Mouse (Mus musculus) midbrain, embryonic 14.5 days (tissue): ENCODE measurements around the gene Maco1. TPM values are rescaled to one million over a fixed set of nuclear protein-coding genes. Genes with fewer than 3 reads are reported as not detected.

ENCODE experiments used
- ATAC-seq: fragments of 200-750 bp; cut with Nextera tagmentation; 2 replicates; pipeline ENCODE4 v1.8.0; 2017; ENCODE audit warnings: moderate number of reproducible peaks, moderate library complexity; ENCODE audit not compliant: low FRiP score, low TSS enrichment
- DNase-seq: peaks from one replicate; pipeline ENCODE4 v3.0.0-alpha.2; 2015
- H3K27ac ChIP-seq: fragments of 300-500 bp; sonication (generic); replicated peaks from 2 replicates; pipeline ENCODE4 v1.5.1; 2014; ENCODE audit warnings: mild to moderate bottlenecking, low read depth, low read length, moderate library complexity
- H3K27me3 ChIP-seq: fragments of 300-500 bp; sonication (generic); 2 replicates; pipeline ENCODE4 v1.6.1; 2014; ENCODE audit warnings: low read length, control low read depth, mixed read lengths; ENCODE audit not compliant: control insufficient read depth, insufficient read depth
- H3K36me3 ChIP-seq: fragments of 300-500 bp; sonication (generic); 2 replicates; pipeline ENCODE4 v1.6.1; 2014; ENCODE audit warnings: low read length, control low read depth; ENCODE audit not compliant: control insufficient read depth, insufficient read depth
- H3K4me1 ChIP-seq: fragments of 300-500 bp; sonication (generic); 2 replicates; pipeline ENCODE4 v1.6.1; 2014; ENCODE audit warnings: mild to moderate bottlenecking, antibody characterized with exemption, low read length, control low read depth; ENCODE audit not compliant: control insufficient read depth, insufficient read depth
- H3K4me2 ChIP-seq: fragments of 300-500 bp; sonication (generic); 2 replicates; pipeline ENCODE4 v1.6.1; 2014; ENCODE audit warnings: mild to moderate bottlenecking, low read length, moderate library complexity
- H3K4me3 ChIP-seq: fragments of 300-500 bp; sonication (generic); replicated peaks from 2 replicates; pipeline ENCODE4 v1.5.1; 2014; ENCODE audit warnings: low read depth, low read length
- H3K9ac ChIP-seq: fragments of 300-500 bp; sonication (generic); replicated peaks from 2 replicates; pipeline ENCODE4 v1.6.1; 2014; ENCODE audit warnings: mild to moderate bottlenecking, low read length, moderate library complexity
- H3K9me3 ChIP-seq: fragments of 300-500 bp; sonication (generic); 2 replicates; pipeline ENCODE4 v1.6.1; 2016; ENCODE audit warnings: low read length, control low read depth, mixed read lengths; ENCODE audit not compliant: control insufficient read depth
- WGBS: fragments of 180-500 bp; shearing (Covaris S2); extraction: QIAGEN DNeasy Blood & Tissue Kit; methylation state at CpG from one replicate; pipeline ENCODE4 v1.1.7; 2014; 5-methylcytosine and 5-hydroxymethylcytosine counted together
- polyA plus RNA-seq: library from polyadenylated mRNA; unstranded; fragments of >200 nt; fragmentation: Nextera tagmentation; extraction: Ambion mirVana; gene quantifications from 2 replicates; pipeline ENCODE4 v1.2.1, GENCODE M21; 2014

Maco1 gene
- polyA plus RNA-seq, 1 experiment from 2014 or later = 100 TPM

DNA sequence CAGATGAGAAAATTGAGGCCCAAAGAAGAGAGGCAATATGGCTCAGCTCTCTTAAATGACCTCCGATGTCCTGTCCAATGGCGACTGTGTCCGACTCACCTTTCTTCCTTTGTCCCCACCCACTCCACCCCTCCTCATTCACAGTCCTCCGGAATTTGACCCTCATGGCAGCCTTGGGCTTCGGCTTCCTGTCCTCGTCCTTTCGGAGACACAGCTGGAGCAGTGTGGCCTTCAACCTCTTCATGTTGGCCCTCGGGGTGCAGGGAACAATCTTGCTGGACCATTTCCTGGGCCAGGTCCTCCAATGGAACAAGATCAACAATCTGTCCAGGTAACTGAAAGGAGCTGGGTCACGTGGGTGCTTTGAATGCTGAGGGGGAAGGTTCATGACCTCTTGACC, 23.0 kb upstream of the Maco1 start:
- H3K27ac ChIP-seq = no peak overlapping the region
- H3K27me3 ChIP-seq = no peaks in the 10 kb centered on the region
- WGBS = 82% methylated on average over 9 of the region's 9 CpGs
- H3K9ac ChIP-seq = no peak overlapping the region
- ATAC-seq (no peak), DNase-seq (no peak)
- H3K4me1 ChIP-seq = no peaks in the 10 kb centered on the region
- H3K36me3 ChIP-seq = no peaks in the 10 kb centered on the region
- no peak overlapping the region for H3K4me3 ChIP-seq
- no peak overlapping the region for H3K4me2 ChIP-seq
- H3K9me3 ChIP-seq = no peaks in the 10 kb centered on the region

DNA sequence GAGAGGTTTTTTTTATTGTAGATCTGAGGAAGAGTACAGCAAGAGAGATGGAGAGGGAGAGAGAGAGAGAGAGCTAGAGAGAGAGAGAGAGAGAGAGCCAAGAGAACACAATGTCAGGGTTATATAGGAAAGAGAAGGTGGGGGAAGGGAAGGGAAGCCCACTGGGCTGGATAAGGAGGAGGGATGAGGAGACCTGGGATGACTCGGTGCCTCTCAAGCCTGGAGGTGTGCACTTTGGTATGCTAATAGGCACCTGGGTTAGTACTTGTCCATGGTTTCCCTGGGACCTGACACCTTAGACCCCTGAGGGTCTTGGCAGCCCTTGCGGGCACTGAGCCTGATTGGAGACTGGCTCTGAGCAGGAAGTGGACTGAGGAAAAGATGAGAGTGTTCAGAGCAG, 18.8 kb upstream of the Maco1 start:
- H3K4me3 ChIP-seq = no peak overlapping the region
- ATAC-seq = no peak
- peaks cover 13% of the 10 kb centered on the region; the same call in 1 of the 2 replicates for H3K27me3 ChIP-seq
- no peaks in the 10 kb centered on the region for H3K4me1 ChIP-seq
- no peaks in the 10 kb centered on the region for H3K36me3 ChIP-seq
- DNase-seq = no peak
- H3K9ac ChIP-seq = no peak overlapping the region
- 55% methylated on average over 2 of the region's 2 CpGs for WGBS
- no peaks in the 10 kb centered on the region for H3K9me3 ChIP-seq
- H3K27ac ChIP-seq = no peak overlapping the region
- no peak overlapping the region for H3K4me2 ChIP-seq

DNA sequence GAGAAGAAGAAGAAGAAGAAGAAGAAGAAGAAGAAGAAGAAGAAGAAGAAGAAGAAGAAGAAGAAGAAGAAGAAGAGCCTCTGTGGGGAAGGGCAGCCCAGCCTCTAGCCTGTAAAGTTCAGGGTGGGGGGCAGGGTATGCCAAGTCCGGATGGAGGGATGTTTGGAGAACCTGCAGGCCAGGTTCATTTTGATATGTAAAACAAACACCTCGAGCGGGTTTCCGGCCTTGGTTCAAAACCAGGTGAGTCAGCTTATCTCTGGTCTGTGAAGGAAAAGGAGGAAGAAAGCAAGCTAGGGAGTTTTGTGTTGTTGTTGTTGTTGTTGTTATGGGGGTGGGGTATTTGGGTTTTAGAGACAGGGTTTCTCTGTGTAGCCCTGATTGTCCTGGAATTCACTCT, 18.3 kb upstream of the Maco1 start:
- Histone ChIP-seq H3K9ac (no peak overlapping the region), H3K27me3 (peaks cover 13% of the 10 kb centered on the region; the same call in 1 of the 2 replicates), H3K36me3 (no peaks in the 10 kb centered on the region), H3K27ac (no peak overlapping the region), H3K4me3 (no peak overlapping the region), H3K9me3 (no peaks in the 10 kb centered on the region), H3K4me2 (no peak overlapping the region), H3K4me1 (no peaks in the 10 kb centered on the region)
- 56% methylated on average over 4 of the region's 4 CpGs for WGBS
- DNase-seq (no peak), ATAC-seq (no peak)

DNA sequence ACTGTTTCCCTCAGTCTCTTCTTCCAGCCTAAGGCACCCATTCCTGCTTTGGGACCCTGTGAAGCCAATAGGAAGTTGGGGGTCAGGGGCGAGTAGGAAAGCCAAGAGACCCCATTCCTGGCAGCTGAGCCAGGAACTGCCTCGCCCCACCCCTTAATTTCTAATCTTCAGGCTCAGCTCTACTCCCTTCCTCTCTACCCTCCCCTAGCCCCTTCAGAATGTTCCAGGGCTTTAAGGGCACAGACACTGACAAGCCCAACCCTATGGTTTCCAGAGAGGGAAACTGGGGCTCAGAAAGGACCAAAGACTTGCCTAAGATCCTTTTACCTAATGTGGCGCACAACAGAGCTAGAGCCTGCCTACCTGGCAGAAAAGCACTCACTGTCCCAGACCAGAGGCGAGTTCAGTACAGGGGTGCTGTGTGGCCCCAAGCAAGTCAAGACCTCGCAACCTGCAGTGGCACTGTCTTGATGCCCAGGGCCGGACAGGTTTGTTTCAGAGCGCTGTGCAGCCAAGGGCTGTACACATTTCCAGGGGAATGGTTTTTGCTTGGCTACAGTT, 16.8 kb upstream of the Maco1 start:
- Histone ChIP-seq H3K36me3 (no peaks in the 10 kb centered on the region), H3K4me1 (no peaks in the 10 kb centered on the region), H3K9ac (no peak overlapping the region), H3K27ac (no peak overlapping the region), H3K4me2 (no peak overlapping the region), H3K27me3 (peaks cover 13% of the 10 kb centered on the region; the same call in 1 of the 2 replicates), H3K9me3 (no peaks in the 10 kb centered on the region), H3K4me3 (no peak overlapping the region)
- ATAC-seq (no peak), DNase-seq (no peak)
- WGBS = 54% methylated on average over 7 of the region's 7 CpGs

DNA sequence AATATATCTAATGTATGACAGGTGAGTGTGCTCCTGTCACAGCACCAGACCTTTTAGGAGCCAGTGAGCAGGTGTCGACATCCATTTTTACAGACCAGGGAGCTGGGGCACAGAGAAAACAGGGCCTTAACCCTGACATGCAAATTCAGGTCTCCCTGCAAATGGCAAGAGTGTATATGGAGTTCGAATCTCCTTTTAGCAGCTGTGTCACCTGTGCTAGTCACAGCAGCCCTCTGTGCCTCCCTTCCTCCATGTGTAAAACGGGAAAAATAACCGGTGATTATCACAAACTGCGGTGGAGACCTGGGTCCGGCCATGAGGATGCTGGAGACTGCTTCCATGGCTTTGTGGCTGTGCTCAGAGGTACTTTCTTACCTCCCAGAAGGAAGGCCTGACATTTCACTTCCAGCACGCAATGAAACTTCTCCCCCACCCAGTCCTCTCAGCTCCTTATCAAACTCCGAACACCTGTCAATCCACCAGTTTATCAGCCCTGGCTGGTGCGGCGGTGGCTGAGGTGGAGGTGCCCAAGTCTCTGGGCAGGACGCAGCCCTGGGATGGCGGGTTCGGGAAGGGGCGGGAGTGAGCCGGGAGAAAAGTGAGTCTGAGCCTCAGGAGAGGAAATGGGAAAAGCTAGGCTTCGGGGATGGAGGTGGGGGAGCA, 16.1 kb upstream of the Maco1 start:
- Histone ChIP-seq H3K9ac (no peak overlapping the region), H3K4me3 (no peak overlapping the region), H3K4me1 (no peaks in the 10 kb centered on the region), H3K27ac (no peak overlapping the region), H3K36me3 (no peaks in the 10 kb centered on the region), H3K9me3 (no peaks in the 10 kb centered on the region), H3K27me3 (peaks cover 13% of the 10 kb centered on the region; the same call in 1 of the 2 replicates), H3K4me2 (no peak overlapping the region)
- no peak for ATAC-seq
- DNase-seq = no peak
- 12% methylated on average over 16 of the region's 16 CpGs for WGBS

DNA sequence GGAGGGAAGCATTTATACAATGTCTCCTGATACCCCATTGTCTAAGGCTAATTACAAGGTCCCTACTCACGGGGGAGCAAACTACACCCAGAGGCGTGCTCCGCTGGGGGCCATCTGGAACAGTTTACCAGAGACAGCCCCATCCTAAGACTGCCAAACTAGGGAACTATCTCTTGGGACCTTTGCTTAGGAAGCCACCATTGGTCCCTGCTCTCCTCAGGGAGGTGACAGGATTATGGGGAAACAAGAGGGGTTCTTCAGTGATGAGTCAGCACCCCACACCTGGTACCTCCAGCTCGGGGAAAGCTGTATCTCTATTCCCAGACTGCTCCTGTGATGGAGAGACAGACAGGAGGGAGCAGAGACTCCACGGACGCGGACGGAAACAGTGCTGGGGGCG, 15.3 kb upstream of the Maco1 start:
- DNase-seq = no peak
- no peaks in the 10 kb centered on the region for H3K36me3 ChIP-seq

DNA sequence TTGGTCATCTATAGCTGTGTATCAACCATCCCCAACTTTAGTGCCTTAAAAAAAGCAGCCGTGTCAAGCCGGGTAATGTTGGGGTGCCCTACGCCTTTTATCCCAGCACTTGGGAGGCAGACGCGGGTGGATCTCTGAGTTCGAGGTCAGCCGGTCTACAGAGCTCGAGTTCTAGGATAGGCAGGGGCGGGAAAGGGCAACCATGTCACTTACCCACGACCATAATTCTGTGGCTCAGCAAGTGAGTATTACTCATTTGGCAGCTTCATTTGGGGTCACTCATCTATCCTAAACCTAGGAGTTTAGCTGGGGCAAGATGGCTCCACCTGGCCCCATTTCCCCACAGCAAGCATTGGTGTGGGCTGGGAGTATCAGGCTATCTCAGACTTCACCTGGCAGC, 14.9 kb upstream of the Maco1 start:
- WGBS = 93% methylated on average over 10 of the region's 10 CpGs
- no peak for ATAC-seq

More for the DNA sequence above, 15.3 kb upstream of the Maco1 start:
- Histone ChIP-seq H3K4me2 (no peak overlapping the region), H3K27ac (no peak overlapping the region), H3K9me3 (no peaks in the 10 kb centered on the region), H3K9ac (no peak overlapping the region), H3K4me3 (no peak overlapping the region), H3K27me3 (peaks cover 13% of the 10 kb centered on the region; the same call in 1 of the 2 replicates), H3K4me1 (no peaks in the 10 kb centered on the region)
- whole genome bisulfite sequencing = 21% methylated on average over 9 of the region's 9 CpGs
- ATAC-seq = no peak

DNA sequence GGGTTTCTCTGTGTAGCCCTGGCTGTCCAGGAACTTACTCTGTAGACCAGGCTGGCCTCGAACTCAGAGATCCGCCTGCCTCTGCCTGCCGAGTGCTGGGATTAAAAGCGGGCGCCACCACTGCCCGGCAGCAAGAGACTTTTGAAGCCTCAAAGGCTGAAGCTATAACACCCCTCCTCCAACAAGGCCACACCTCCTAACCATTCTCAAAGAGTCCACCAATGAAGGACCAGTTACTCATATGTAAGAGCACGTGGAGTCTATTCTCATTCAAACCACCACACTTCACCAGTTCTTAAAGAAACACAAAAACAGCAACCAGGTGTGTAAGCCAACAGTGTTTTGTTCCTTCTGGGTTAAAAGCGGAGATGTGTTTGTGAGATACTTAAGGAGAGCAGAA, 14.5 kb upstream of the Maco1 start:
- Histone ChIP-seq H3K4me1 (no peaks in the 10 kb centered on the region), H3K27me3 (peaks cover 13% of the 10 kb centered on the region; the same call in 1 of the 2 replicates), H3K36me3 (no peaks in the 10 kb centered on the region), H3K27ac (no peak overlapping the region), H3K9ac (no peak overlapping the region), H3K4me2 (no peak overlapping the region), H3K4me3 (no peak overlapping the region), H3K9me3 (no peaks in the 10 kb centered on the region)
- DNase-seq (no peak), ATAC-seq (no peak)
- WGBS = 88% methylated on average over 8 of the region's 8 CpGs

More for the DNA sequence above, 14.9 kb upstream of the Maco1 start:
- H3K27ac ChIP-seq = no peak overlapping the region
- H3K27me3 ChIP-seq = peaks cover 13% of the 10 kb centered on the region; the same call in 1 of the 2 replicates
- H3K36me3 ChIP-seq = no peaks in the 10 kb centered on the region
- no peaks in the 10 kb centered on the region for H3K4me1 ChIP-seq
- no peak overlapping the region for H3K4me3 ChIP-seq
- DNase-seq = no peak
- H3K4me2 ChIP-seq = no peak overlapping the region
- H3K9me3 ChIP-seq = no peaks in the 10 kb centered on the region
- no peak overlapping the region for H3K9ac ChIP-seq

DNA sequence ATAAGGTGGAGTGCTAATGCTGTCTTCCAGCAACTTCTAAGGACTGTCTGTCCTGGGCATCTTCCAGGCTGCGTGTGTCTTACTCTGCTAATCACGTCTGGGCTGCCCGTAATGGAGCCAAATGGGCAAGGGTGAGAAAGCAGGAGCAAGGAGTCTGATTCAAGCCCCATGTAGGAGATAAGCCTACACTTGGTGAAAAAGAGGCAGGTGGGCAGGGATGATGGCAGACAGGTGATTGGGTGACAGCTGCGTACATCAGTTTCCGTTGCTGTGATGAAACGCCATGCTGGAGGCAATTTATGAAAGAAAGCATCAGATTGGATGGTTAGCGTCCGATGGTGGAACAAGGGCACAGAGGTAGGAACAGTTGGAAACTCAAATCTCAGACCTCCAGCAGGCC, 14.1 kb upstream of the Maco1 start:
- DNase-seq = no peak
- no peak overlapping the region for H3K9ac ChIP-seq
- H3K4me1 ChIP-seq = no peaks in the 10 kb centered on the region
- H3K4me3 ChIP-seq = no peak overlapping the region
- ATAC-seq = no peak
- no peak overlapping the region for H3K4me2 ChIP-seq
- H3K27ac ChIP-seq = no peak overlapping the region
- peaks cover 13% of the 10 kb centered on the region; the same call in 1 of the 2 replicates for H3K27me3 ChIP-seq
- no peaks in the 10 kb centered on the region for H3K9me3 ChIP-seq
- WGBS = 97% methylated on average over 8 of the region's 8 CpGs
- no peaks in the 10 kb centered on the region for H3K36me3 ChIP-seq
